Mouse (Mus musculus) ES-Bruce4 (cell line): ENCODE measurements at regions not wholly inside any gene's neighbourhood (a gene's known extent, or its start where the extent isn't known, plus 50 kb on each side); places are given as distances from the start of the nearest gene placed in this dataset.

Experiments
- CTCF ChIP-seq: IDR thresholded peaks from one replicate; pipeline ENCODE4 v1.8.1; 2011; ENCODE audit warnings: low read depth, low read length
- EP300 ChIP-seq: IDR thresholded peaks from 2 replicates; pipeline ENCODE4 v1.6.1; 2011; ENCODE audit warnings: low read depth, low read length; ENCODE audit not compliant: insufficient read depth
- POLR2A ChIP-seq: IDR thresholded peaks from one replicate; pipeline ENCODE4 v1.8.1; 2011; ENCODE audit warnings: low read length; ENCODE audit not compliant: insufficient read depth

- TF ChIP-seq CTCF: no peak
- TF ChIP-seq POLR2A: no peak
- TF ChIP-seq EP300: no peak
Observed at GRCm38 (mm10) chr19:15457793-15458192, 489.3 kb downstream of the Psat1 start.
